Mouse (Mus musculus) frontal cortex, postnatal 36 days (tissue): ENCODE measurements at regions not wholly inside any gene's neighbourhood (a gene's known extent, or its start where the extent isn't known, plus 50 kb on each side); places are given as distances from the start of the nearest gene placed in this dataset.

Source experiments
- DNase-seq, 2 experiments: peaks; one replicate each; pipeline ENCODE4 v3.0.0; 2022; ENCODE audit warnings: low spot score in 2 of 2

DNA sequence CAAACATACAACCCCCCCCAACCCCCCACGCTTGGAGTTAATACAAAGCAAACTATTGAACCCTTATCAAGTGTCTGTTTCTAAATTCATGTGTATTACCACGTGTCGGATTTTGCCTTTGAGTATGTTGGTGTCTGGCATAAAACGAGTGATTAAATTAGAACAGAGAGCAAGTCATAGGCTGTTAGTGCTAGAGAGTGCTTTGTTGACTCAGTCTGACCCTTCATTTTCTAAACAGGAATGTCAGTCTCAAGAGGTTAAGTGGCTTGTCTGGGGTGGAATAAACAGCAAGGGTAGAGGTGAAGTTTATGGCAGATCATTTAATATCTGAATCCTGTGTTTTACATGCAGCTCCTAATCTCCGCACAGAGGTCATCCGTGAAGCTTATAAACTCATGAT lies 104.1 kb downstream of the Uchl5 start:
- DNase-seq: no peak

DNA sequence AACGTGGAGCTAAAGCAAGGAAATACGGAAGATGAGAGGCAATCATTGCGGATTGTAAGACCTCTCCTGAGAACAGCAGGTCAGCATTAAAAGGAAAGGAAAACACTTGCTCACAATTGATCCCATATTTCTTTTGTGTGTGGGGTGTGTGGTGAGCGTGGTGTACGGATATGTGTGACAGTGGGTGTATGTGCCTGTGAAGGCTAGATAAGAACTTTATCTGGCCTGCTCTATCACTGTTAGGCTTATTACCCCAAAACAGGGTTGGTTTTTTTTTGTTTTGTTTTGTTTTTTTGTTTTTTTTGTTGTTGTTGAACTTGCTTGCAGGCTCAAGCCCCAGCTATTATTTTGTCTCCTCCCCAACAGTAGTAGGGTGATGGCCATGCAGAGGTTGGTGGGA lies 102.5 kb downstream of the Uchl5 start:
- no peak for DNase-seq

- DNase-seq: no peak
Observed at GRCm38 (mm10) chr1:143878266-143878665, 101.2 kb downstream of the Uchl5 start.

DNA sequence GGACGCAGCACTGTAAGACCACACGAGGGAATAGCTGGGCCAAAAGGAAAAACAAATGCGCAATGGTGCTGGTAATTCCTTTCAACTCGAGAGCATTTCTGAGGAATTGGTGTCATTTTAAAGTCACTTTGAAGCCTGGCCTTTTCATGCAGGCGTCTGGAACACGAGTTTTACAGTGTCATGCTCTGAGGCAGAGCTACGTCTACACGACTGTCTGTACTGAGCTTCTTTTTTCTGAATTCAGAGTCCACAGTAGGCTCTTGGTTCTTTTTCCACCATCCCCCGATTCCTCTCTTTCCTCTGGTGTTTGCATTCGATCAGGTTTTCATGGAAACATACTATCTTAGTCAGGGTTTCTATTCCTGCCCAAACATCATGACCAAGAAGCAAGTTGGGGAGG lies 83.2 kb downstream of the Uchl5 start:
- DNase-seq: no peak

- DNase-seq: no peak
Observed at GRCm38 (mm10) chr1:143858532-143858931, 81.5 kb downstream of the Uchl5 start.
